Mouse (Mus musculus) embryonic facial prominence, embryonic 11.5 days (tissue): ENCODE measurements at regions not wholly inside any gene's neighbourhood (a gene's known extent, or its start where the extent isn't known, plus 50 kb on each side); places are given as distances from the start of the nearest gene placed in this dataset.

Experiments
- ATAC-seq: fragments of 200-750 bp; cut with Nextera tagmentation; replicated peaks from 2 replicates; pipeline ENCODE4 v1.8.0; 2017; ENCODE audit warnings: low read depth; ENCODE audit not compliant: insufficient number of reproducible peaks, low FRiP score, low TSS enrichment
- DNase-seq: peaks from one replicate; pipeline ENCODE4 v3.0.0-alpha.2; 2015; ENCODE audit warnings: low spot score
- H3K27ac ChIP-seq: fragments of 300-500 bp; sonication (generic); replicated peaks from 2 replicates; pipeline ENCODE4 v1.5.1; 2014; ENCODE audit warnings: mild to moderate bottlenecking, low read depth, low read length, control low read depth
- H3K27me3 ChIP-seq: fragments of 300-500 bp; sonication (generic); 2 replicates; pipeline ENCODE4 v1.6.1; 2014; ENCODE audit warnings: mild to moderate bottlenecking, low read length, moderate library complexity, mixed read lengths; ENCODE audit not compliant: control insufficient read depth, insufficient read depth
- H3K36me3 ChIP-seq: fragments of 300-500 bp; sonication (generic); replicated peaks from 2 replicates; pipeline ENCODE4 v1.6.1; 2014; ENCODE audit warnings: low read depth, mild to moderate bottlenecking, low read length, moderate library complexity, mixed read lengths; ENCODE audit not compliant: control insufficient read depth, insufficient read depth
- H3K4me1 ChIP-seq: fragments of 300-500 bp; sonication (generic); 2 replicates; pipeline ENCODE4 v1.6.1; 2014; ENCODE audit warnings: low read length, mixed read lengths; ENCODE audit not compliant: control insufficient read depth, insufficient read depth
- H3K4me2 ChIP-seq: fragments of 300-500 bp; sonication (generic); 2 replicates; pipeline ENCODE4 v1.6.1; 2014; ENCODE audit warnings: low read depth, mild to moderate bottlenecking, control low read depth, low read length, moderate library complexity
- H3K4me3 ChIP-seq: fragments of 300-500 bp; sonication (generic); 2 replicates; pipeline ENCODE4 v1.5.1; 2014; ENCODE audit warnings: low read depth, low read length, control low read depth
- H3K9ac ChIP-seq: fragments of 300-500 bp; sonication (generic); replicated peaks from 2 replicates; pipeline ENCODE4 v1.6.1; 2014; ENCODE audit warnings: mild to moderate bottlenecking, control low read depth, low read length
- H3K9me3 ChIP-seq: fragments of 300-500 bp; sonication (generic); replicated peaks from 2 replicates; pipeline ENCODE4 v1.6.1; 2016; ENCODE audit warnings: mild to moderate bottlenecking, low read length, inconsistent platforms, mixed read lengths; ENCODE audit not compliant: control insufficient read depth
- WGBS: fragments of 180-500 bp; shearing (Covaris S2); extraction: QIAGEN DNeasy Blood & Tissue Kit; methylation state at CpG from one replicate; pipeline ENCODE4 v1.1.7; 2014; 5-methylcytosine and 5-hydroxymethylcytosine counted together

DNA sequence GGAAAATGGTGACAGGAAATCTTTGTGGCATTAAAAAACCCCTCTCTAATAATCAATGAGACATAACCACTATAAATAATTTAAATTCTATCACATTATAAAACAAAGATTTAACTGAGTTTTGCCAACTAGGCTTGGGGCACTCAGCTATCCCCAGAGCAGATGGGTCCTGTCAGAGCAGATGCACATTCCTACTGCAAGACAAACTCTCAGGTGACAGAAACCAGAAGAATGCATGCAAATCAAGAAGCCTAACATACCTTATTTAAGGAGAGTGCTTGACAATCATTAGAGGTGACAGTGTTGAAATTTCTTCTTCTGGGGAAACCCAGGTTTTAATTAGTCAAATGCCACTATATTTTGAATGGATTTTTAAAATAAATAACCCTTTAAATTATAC is 452.3 kb upstream of the Gm9747 start:
- Histone ChIP-seq H3K4me1 (no peaks in the 10 kb centered on the region), H3K9me3 (no peaks in the 10 kb centered on the region), H3K9ac (no peak overlapping the region), H3K27ac (no peak overlapping the region), H3K4me2 (no peak overlapping the region), H3K36me3 (no peaks in the 10 kb centered on the region), H3K27me3 (no peaks in the 10 kb centered on the region), H3K4me3 (no peak overlapping the region)
- DNase-seq: no peak
- no peak for ATAC-seq

DNA sequence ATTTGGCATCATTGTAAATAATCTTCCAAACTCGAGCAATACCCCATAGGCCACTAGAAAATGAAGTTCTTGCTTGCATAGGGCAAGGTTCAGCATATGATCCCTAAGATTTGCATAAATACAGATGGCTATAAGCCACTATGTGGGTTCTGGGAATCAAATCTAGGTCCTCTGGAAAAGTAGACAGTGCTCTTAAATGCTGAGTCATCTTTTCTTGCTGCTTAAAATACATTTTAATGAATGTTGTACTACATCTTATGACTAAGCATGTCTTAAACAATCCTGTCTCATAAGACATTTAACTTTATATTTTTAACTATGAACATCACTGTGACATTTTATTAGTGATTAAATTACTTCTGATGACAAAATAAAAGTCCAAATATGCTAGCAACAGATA is 448.6 kb upstream of the Gm9747 start:
- Histone ChIP-seq H3K36me3 (no peaks in the 10 kb centered on the region), H3K9ac (no peak overlapping the region), H3K27ac (no peak overlapping the region), H3K9me3 (no peaks in the 10 kb centered on the region), H3K4me1 (no peaks in the 10 kb centered on the region), H3K4me2 (no peak overlapping the region), H3K27me3 (no peaks in the 10 kb centered on the region), H3K4me3 (no peak overlapping the region)
- ATAC-seq (no peak), DNase-seq (no peak)
- 62% methylated on average over 1 of the region's 1 CpGs for WGBS

DNA sequence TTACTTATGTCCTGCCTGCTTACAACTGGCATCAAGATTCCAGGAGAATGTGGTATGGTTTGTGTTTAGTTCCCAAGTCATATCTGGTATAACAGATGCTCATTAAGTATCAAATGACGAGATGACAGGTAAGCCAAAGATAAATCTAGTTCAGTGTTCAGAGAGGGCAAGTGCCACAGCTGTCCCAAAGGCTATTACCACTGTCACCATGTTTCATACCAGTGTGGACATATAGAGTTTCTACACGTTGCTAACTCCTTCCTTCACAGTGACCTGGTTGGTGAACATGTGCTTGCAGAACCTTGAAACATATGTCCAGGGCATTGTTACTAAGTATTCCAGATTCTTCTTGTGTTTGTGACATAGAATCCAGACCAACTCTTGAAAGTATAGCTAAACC is 438.1 kb upstream of the Gm9747 start:
- no peaks in the 10 kb centered on the region for H3K4me1 ChIP-seq
- no peaks in the 10 kb centered on the region for H3K36me3 ChIP-seq
- no peaks in the 10 kb centered on the region for H3K9me3 ChIP-seq
- no peak overlapping the region for H3K27ac ChIP-seq
- no peaks in the 10 kb centered on the region for H3K27me3 ChIP-seq
- DNase-seq (no peak), ATAC-seq (no peak)
- 62% methylated on average over 2 of the region's 2 CpGs for WGBS
- no peak overlapping the region for H3K4me3 ChIP-seq
- H3K9ac ChIP-seq: no peak overlapping the region
- no peak overlapping the region for H3K4me2 ChIP-seq

DNA sequence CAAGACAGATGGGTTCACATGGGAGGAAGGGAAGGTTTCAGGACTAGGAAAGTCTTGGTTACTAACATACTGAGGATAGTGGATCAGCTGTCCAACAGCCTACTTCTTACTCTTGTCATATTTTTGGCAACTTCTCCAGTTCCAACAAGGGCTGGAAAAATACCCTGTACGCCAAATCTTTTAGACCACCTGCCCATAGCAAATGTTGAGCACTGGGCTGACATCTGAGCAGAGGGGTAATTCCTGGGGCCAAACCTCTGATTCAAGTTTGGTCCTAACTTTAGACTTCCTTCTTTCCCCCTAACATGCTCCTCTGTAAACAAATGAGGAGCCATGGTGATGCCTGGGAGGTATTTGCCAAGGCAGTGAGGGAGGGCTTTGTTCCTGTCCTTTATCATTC is 437.5 kb upstream of the Gm9747 start:
- Histone ChIP-seq H3K27ac (no peak overlapping the region), H3K4me2 (no peak overlapping the region), H3K4me3 (no peak overlapping the region), H3K4me1 (no peaks in the 10 kb centered on the region), H3K9ac (no peak overlapping the region), H3K27me3 (no peaks in the 10 kb centered on the region), H3K36me3 (no peaks in the 10 kb centered on the region), H3K9me3 (no peaks in the 10 kb centered on the region)
- 64% methylated on average over 1 of the region's 1 CpGs for WGBS
- ATAC-seq: no peak
- DNase-seq: no peak

DNA sequence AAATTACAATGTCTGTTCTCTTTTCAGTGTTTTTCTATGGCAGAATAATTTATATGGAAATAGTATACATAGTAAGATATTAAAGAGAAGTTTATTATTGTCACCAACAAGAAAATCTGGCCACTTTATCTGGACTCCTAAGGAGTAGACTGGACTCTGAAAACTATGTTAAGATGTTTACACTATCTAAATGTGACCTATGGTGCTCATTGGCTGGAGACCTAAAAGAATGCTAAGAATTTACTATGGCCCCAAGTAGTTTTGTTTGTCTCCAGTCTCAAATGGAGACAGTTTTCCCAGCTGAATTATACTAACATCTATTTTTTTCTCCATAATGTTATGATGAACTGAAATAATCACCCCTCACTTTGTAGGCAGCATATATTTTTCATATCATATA is 421.3 kb upstream of the Gm9747 start:
- no peak for ATAC-seq
- no peaks in the 10 kb centered on the region for H3K27me3 ChIP-seq
- no peaks in the 10 kb centered on the region for H3K36me3 ChIP-seq

DNA sequence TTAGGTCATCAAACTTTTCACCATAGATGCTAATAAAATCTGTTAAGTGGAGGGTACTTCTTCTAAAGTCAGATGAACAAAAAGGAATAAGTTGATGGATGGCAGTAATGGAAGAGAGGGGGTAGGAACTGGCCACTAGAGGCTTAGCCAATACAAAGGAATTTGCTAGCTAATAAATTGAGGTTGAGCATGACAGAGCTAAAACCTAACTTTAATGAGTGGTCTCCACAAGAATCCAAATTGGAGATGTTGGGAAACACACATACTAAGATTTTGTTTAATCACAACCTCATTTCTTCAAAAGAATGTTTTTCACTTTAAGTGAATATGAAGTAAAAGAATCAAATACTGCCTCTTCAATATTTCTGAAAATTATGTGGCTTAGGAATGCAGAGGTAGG is 414.0 kb upstream of the Gm9747 start:
- H3K36me3 ChIP-seq: no peaks in the 10 kb centered on the region
- H3K4me1 ChIP-seq: no peaks in the 10 kb centered on the region
- H3K27ac ChIP-seq: no peak overlapping the region
- H3K27me3 ChIP-seq: no peaks in the 10 kb centered on the region
- ATAC-seq (no peak), DNase-seq (no peak)
- H3K4me3 ChIP-seq: no peak overlapping the region
- no peak overlapping the region for H3K4me2 ChIP-seq
- no peak overlapping the region for H3K9ac ChIP-seq
- no peaks in the 10 kb centered on the region for H3K9me3 ChIP-seq

More for the DNA sequence above, 421.3 kb upstream of the Gm9747 start:
- Histone ChIP-seq H3K9me3 (no peaks in the 10 kb centered on the region), H3K4me1 (no peaks in the 10 kb centered on the region), H3K4me3 (no peak overlapping the region), H3K27ac (no peak overlapping the region), H3K9ac (no peak overlapping the region), H3K4me2 (no peak overlapping the region)
- no peak for DNase-seq

DNA sequence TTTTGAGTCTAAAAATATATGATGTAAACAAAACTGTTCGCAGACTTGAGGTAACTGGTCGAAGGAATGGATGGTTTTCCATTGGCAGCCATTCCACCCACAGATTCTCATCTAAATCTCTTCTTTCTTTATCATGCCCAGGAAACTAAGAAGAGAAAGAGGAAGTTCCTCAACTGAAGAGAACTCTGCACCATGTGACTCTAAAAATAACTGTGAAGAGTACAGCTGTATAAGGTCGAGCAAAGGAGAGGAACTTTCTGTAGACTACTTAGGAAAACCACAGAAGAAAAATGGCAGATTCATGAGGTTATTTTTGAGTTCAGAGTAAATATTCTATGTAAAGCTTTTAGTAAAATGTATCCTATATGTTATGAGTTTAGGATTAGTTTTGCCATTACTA is 390.9 kb upstream of the Gm9747 start:
- Histone ChIP-seq H3K4me2 (no peak overlapping the region), H3K4me1 (no peaks in the 10 kb centered on the region), H3K36me3 (no peaks in the 10 kb centered on the region), H3K27me3 (no peaks in the 10 kb centered on the region), H3K9me3 (no peaks in the 10 kb centered on the region), H3K4me3 (no peak overlapping the region), H3K9ac (no peak overlapping the region), H3K27ac (no peak overlapping the region)
- ATAC-seq (no peak), DNase-seq (no peak)
- 90% methylated on average over 3 of the region's 3 CpGs for WGBS

DNA sequence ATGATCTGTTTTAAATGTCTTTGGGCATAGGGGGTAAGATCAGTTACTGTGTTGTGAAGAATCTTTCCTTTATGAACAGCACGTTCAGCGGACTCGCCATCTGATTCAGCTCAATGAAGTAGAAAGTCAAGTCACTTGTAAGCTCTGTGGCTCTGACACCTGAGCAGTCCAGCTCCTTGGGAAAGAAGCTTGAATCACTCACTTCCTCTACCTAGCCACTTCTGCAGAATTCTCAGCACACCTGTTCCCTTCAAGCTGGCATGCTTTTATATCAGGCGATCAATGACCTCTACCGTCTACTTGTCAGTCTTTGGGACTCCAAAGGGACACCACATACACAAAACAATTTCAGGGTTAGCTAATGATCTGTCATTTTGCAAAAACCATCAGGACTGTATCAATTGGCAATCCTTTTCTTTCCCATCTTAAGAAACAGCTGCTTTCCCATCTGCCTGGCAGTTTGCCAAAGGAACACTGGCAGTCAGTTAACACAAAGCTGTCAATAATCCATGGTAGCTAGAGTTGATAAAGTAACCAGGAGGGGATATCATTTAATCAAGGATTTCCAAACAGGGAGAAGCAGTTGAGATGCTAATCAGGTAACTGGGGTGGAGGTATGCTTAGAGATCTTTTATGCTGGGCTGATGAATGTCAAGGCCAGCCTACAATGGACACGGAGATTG is 382.3 kb upstream of the Gm9747 start:
- Histone ChIP-seq H3K4me3 (no peak overlapping the region), H3K9ac (no peak overlapping the region), H3K36me3 (no peaks in the 10 kb centered on the region), H3K4me1 (no peaks in the 10 kb centered on the region), H3K4me2 (no peak overlapping the region), H3K27me3 (no peaks in the 10 kb centered on the region), H3K9me3 (no peaks in the 10 kb centered on the region), H3K27ac (no peak overlapping the region)
- no peak for DNase-seq
- 84% methylated on average over 6 of the region's 6 CpGs for WGBS
- no peak for ATAC-seq
